Mouse (Mus musculus) thymus, adult 2 months (tissue): ENCODE results near the gene Dclk1.

Source experiments
- CTCF ChIP-seq: fragments of 200-500 bp; IDR thresholded peaks from 2 replicates; pipeline ENCODE4 v1.5.1; 2012; ENCODE audit warnings: mild to moderate bottlenecking, control low read depth, low read length, moderate library complexity, borderline replicate concordance; ENCODE audit not compliant: control insufficient read depth, poor library complexity, insufficient read depth; ENCODE audit errors: extremely low read depth
- POLR2A ChIP-seq: fragments of 200-500 bp; IDR thresholded peaks from 2 replicates; pipeline ENCODE4 v1.6.1; 2012; ENCODE audit warnings: mild to moderate bottlenecking, low read length, control low read depth, moderate library complexity; ENCODE audit not compliant: control insufficient read depth, poor library complexity, insufficient read depth; ENCODE audit errors: extremely low read depth

DNA sequence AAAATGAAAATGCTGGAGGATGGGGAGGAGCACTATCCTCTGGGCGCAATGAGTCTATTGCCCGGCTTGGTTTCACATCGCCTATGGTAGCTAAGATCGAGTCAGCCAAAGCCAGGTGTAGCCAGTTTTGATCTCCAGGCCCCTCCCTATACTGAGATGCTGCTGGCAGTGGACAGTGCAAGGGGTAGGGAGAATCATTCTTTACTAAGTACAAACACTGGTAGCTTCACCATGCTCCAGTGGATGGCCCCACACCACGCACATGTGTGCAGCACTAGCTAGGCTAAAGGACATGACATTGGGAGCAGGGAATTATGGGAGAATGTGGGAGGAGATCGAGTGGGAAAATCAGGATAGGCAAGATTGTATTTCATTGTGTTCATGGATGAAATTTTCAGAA lies 176.7 kb downstream of the Dclk1 start:
- TF ChIP-seq CTCF (no peak), POLR2A (no peak)
